Mouse (Mus musculus): Measurements from ENCODE around the gene Gm6583. TPM values are rescaled to one million over a fixed set of nuclear protein-coding genes. Genes with fewer than 3 reads are reported as not detected.

The Gm6583 gene
- total RNA-seq, 2 experiments from 2014 or later = not detected

DNA sequence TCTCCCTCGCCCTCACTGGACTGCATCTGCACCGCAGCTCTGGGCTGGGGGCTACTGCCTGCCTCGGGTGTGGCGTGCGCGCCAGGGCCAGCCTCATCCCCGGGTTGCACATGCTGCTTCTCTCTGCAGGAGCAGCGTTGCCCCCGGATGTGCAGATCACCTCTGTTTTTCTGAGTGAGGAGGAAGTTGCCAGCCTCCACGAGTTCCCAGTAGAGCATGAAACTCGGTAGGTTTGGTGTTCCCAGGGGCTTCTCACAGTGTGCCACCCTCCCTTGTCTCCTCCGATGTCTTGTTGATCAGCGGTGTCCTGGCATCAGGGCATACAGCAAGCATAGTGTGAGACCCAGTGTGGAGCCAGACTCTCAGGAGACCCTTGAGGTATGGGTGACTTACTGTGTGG lies 13.5 kb upstream of the Gm6583 start:
- ATAC-seq (replicated peaks; ENCODE audit: poor library complexity, severe bottlenecking) = no peak

DNA sequence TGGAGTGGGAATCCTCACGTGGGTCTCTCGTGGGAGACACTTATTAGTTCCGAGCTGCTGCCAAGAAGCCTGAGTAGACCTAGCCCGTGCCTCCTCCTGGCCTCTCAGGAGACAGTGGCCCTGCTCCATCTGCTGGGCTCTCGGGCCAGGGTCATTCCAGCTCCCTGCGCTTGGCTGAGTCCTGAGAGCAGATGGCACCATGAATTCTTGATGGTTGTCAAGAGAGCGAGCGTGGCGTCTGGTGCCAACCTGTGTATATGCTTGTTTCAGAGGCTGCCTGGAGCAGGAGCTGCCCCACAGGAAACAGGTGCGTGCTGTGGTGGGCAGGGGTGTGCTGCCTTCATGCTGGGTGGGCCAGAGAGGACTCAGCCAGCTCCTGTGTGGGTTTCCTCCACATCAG lies 12.8 kb upstream of the Gm6583 start:
- ATAC-seq (replicated peaks; ENCODE audit: poor library complexity, severe bottlenecking) = no peak

DNA sequence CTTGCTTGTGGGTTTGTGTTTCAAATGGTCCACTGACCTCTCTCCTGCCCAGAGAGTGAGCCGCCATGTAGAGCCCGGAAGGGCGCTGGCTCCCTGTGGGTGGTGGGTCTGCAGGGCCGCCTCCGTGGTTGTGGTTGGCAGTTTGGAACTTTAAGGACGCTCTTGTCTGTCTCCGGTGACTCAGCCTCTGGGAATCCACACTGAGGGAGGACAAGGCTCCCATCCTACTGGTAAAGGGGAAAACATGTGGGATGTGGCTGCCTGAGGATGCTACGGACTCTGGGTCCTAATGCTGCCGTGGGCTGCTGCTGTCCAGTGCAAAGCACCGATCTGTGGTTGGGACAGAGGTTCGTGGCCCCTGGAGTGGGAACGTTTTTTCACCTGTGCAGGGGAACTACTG lies 12.1 kb upstream of the Gm6583 start:
- ATAC-seq (replicated peaks; ENCODE audit: poor library complexity, severe bottlenecking) = no peak

DNA sequence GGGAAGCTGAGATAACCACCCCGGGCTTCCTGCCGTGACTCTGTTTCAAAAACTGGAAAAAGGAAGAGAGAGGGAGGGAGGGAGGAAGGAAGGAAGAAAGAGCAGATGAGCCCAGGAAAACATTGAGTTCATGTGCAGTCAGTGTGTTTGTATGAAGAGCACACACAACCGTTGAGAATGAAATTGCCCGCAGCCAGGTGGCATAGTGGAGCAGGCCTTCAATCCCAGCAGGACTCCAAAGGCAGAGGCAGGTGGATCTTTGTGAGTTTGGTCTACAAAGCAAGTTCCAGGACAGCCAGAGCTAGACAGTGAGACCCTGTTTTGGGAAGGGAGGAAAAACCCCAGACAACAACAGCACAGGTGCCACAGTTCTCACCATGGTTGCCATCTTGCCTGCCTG lies 11.5 kb upstream of the Gm6583 start:
- no peak for ATAC-seq (replicated peaks; ENCODE audit: poor library complexity, severe bottlenecking)

DNA sequence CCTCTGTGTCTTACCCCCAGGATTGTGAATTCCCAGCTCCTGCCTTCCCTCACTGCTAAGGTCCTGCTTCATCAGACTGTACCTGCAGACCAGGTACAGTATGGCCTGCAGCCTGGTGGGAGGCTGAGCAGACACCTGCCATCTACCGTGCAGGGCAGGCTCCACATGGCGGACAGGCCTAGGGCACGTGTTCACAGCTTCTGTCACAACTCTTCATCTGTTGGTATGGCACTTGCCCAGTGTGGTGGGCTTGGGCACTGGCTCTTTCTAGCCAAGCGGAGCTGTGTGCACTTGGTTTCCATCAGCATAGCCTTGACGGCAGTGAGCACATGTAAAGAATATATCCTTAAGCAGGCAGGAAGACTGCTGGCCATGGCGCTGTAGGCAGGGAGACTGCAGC lies 11.0 kb upstream of the Gm6583 start:
- no peak for ATAC-seq (replicated peaks; ENCODE audit: poor library complexity, severe bottlenecking)

DNA sequence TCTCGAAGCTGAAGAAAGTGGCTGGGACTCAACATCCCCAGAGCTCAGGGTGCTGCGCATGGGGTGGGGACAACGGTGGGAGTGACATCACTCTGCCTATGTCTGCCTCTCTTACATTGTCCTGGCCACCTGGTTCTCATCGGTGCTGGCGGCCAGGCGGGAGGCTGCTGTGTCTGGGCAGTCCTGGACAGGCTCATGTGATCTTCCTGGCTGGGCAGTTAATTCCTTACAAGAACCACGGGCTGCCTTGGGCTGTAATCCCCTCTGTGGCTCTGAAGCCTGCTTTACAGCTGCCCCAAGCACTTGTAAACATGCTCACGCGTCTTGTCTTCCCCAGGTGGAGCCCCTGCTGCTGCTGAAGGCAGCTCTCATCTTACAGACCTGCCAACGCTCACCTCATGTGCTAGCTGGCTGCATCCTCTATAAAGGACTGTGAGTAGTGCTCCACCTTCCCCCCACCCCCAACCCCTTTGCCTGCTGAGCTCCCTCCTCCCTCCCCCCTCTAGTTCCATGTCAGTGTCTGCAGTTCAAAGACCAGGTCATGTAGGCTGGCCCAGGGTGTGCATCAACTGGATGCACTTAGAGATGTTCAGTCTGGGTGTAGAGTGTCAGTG lies 8.5 kb upstream of the Gm6583 start:
- no peak for ATAC-seq (replicated peaks; ENCODE audit: poor library complexity, severe bottlenecking)

DNA sequence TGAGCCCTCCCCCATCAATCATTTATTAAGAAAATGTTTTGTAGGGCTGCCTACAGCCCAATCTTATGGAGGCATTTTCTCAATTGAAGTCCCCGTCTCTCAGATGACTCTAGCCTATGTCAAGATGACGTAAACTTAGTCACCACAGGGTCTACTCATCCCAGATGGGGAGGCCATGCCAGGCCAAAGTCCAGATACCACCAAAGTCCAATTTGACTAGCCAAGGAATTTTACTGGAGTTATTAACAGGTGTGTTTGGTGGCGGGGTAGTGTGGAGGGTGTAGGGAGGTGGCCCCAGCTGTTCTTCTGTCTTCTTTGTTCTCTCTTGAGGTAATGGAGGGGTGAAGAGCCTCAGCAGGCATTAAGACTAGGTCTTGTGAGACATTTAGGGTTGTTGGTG lies 4.2 kb upstream of the Gm6583 start:
- no peak for ATAC-seq (replicated peaks; ENCODE audit: poor library complexity, severe bottlenecking)

DNA sequence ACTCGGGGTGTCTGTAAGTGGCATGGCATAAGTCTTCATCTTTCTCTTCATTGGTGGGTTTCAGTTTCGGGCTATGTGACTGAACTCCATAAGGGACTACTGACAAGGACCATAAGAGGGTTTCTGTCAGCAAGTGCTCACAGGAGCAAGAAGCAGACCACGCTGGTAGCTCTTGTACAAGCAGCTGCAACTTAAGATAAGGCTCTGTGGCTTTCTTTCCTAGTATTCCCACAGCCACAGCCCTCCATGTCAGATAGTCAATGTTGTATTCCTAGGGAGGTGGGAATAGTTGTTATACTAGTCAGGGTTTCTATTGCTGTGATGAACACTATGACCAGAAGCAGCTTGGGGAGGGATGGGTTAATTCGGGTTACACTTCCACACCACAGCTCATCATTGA lies 3.7 kb upstream of the Gm6583 start:
- no peak for ATAC-seq (replicated peaks; ENCODE audit: poor library complexity, severe bottlenecking)

DNA sequence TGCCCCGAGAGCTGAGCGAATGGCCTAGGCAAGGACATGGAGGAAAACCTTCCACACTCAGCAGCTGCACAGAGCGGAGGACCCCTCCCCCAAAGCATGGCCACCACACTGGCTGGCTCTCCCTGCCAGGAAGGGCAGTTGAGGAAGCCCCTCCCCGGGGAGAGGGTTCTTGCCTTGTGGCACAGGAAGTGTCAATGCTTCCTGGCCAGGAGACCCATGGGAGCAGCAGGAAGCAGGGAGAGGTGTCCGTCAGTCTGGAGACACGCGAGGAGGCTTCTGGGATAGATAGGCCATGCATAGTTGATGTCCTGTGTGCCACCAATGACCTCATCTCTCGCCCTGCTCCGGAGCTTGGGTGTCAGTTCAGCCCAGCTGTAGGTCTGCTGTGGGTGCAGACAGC lies 489 bp upstream of the Gm6583 start:
- no peak for ATAC-seq (replicated peaks; ENCODE audit: poor library complexity, severe bottlenecking)

DNA sequence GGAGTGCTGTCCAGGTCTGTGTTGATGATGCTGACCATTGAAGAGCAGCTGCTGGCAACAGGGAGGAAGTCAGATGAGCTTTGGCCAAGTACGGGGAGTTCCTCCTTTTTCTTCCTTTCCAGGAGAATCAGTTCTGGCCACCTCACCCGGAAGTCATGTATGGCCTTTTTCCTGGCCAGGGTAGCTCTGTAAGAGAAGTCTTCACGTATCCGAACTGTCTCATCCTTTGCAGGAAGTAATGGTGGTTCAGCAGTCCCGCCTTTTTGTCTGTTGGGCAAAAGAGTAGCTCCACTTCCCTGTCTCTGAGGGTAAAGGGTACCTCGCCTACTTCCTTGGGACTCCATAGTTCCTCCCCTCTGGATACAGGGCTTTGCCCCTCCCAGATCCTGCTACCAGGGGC lies 340 bp downstream of the Gm6583 start:
- ATAC-seq (replicated peaks; ENCODE audit: poor library complexity, severe bottlenecking) = peak; percentile 58

DNA sequence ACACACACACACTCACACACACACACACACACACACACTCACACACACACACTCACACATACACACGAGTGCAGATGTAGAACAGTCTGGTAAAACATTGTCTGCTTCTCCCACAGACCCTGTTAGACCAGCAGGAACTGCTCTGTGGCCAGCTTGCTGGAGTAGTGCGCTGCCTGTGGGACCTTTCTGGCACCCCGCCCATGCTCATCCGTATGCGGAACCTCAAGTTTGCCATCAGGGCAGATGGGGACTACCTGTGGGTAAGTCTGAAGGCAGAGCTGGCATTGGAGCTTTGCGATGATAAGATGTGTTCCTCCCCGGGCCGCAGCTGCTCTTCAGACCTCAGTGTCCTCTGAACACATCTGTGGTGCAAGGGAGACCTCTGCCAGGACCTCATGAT lies 6.7 kb downstream of the Gm6583 start:
- ATAC-seq (replicated peaks; ENCODE audit: poor library complexity, severe bottlenecking) = no peak

DNA sequence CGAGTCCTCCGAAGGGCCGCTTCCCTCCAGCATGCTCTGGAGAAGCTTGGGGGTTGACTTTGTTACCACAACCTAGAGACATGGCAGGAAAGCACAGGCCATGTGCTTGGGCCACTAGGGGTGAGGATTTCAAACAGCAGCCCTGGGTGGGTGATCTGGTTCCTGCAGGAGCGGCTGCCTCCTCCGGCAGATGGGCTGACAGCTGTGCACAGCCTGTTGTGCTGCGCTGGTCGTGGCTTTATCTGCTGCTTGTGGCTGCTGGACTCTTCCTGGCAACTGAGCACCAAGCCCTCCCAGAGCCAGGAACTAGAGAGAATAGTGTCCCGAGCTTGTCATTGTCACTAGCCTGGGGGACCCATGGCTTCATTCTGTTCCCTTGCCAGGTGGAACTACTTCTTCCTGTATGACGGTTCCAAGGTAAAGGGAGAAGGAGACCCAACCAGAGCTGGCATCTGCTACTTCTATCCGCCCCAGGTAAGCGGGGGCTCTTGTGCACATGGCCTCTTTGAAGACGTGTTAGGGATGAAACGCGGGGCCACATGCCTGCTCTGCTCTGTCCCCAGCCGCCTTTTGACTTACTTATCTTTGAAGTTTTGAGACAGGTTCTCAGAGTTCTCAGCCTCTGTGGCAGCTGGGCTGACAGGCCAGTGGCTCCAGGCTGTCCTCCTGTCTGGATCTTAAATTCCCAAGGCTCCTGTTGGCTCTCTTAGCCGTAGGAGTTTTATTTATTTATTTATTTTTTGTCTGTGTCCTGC lies 9.4 kb downstream of the Gm6583 start:
- no peak for ATAC-seq (replicated peaks; ENCODE audit: poor library complexity, severe bottlenecking)

DNA sequence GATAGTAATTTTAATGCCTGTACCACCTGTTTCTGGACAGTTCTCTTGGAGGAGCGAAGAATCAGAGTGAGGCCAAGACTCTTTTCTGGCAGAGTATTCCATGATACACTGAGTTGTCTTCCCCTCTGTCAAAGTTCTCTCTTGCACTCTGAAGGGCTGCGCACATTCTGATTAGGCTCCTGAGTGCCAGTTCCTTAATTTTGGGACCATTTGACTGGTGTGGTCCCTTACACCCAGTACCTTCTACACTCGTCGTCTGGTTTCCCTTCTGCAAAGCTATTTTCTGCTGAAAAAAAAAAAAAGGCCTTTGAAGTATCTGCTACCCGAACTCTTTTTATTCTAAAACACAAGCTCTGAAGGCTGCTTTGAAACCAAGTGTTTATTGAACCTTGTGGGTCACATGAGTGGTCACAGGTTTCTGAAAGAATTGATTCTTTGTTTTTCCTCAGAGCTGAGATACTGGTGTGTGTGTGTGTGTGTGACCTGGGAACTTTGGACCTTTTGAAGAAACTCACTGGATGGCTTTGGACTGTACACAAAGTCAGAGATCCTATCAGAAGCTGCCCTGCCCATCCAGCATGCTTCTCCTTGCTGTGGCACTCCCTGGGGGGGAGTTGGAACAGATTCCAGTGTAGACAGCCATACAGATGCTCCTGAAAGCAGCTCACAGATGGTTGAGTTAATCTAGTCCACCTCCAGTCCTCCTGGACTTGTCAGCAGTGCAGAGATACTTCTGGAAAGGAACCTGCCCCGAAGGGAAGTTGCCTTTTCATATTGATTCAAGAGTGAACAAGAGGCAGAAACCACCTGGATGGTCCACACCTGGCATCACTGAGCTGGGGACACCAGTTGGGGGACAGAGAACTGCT lies 11.5 kb downstream of the Gm6583 start:
- ATAC-seq (replicated peaks; ENCODE audit: poor library complexity, severe bottlenecking) = peak; percentile 52

DNA sequence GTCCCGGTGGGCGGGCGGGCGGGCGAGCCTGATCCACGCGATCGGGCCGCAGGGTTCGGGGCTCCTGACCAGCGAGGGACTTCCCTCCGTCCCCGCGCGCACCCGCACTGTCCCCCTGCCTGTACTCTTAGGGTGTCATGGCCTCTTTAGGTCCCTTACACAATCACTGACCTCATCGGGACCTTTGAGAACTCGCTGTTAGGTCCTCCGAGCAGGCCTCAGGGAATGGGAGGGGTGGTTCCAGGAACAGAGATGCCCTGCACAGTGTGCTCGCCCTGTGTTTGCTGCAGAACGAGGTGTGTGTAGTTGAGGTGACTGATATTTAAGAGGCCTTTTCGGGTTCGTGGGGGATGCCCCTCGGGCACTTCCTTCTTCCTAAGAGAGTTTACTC lies 12.6 kb downstream of the Gm6583 start:
- peak; percentile 58 for ATAC-seq (replicated peaks; ENCODE audit: poor library complexity, severe bottlenecking)

DNA sequence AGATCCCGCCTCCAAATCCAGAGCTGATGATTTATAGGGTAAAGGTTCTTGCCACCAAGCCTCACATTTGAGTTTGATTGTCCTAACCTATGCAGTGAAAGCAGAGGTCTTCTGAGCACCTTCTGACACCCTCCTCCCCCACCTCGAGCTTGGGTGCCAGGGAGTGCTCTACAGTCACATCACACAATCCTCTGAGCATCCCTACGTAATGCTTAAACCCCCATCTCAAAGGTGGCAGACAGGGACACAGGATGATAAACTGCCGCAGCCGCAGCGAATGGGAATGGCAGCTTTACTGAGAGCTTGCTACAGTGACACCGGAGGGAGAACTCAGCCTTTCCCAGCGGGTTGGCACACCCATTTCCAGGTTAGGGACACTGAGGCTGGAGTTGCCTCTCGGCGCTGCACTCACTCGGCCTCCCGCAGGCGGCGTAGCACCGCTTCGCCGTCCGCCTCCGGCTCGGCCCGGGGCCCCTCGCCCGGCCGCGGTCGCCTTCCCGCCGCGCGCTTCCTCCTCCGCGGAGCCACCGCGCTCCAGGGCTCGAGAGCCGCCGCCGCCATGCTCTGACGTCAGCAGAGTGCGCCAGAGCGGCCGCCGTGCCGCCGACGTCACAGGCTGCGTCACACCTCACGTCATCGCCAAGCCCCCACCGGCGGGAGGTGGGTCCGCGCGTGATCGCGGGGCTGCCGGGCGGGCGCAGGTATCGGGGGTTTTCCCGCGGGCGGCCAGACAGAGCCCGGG lies 13.2 kb downstream of the Gm6583 start, which contains the start of the genes Srrd and Hps4:
TSS of gene Srrd (minus strand) at position 578 of the 742 bp plus-strand sequence.
TSS of gene Hps4 (plus strand) at position 621 of the 742 bp plus-strand sequence.
- ATAC-seq (replicated peaks; ENCODE audit: poor library complexity, severe bottlenecking) = peak; percentile 79

DNA sequence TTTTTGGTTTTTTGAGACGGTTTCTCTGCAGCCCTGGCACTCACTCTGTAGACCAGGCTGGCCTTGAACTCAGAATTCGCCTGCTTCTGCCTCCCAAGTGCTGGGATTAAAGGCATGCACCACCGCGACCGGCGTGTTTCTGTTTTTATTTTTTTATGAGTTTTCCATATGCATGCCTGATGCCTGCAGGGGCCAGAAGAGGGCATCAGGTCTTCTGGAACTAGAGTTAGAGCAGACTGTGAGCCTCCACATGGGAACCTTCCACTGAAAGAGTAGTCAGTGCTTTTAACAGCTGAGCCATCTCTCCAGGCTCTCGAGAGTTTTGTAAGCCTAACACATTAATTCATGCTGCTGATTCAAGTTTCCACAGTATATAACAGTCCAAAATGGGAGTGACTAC lies 16.6 kb downstream of the Gm6583 start:
- ATAC-seq (replicated peaks; ENCODE audit: poor library complexity, severe bottlenecking) = no peak

DNA sequence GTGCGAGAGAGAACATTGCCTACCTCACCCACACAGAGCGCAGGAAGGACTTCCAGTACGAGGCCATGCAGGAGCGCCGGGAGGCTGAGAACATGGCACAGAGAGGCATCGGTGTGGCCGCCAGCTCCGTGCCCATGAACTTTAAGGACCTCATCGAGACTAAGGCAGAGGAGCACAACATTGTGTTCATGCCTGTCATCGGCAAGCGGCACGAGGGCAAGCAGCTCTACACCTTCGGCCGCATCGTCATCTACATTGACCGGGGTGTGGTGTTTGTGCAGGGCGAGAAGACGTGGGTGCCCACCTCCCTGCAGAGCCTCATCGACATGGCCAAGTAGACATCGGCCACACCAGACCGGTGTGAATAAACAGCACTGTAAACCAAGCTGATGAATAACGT lies 18.8 kb downstream of the Gm6583 start:
- no peak for ATAC-seq (replicated peaks; ENCODE audit: poor library complexity, severe bottlenecking)

DNA sequence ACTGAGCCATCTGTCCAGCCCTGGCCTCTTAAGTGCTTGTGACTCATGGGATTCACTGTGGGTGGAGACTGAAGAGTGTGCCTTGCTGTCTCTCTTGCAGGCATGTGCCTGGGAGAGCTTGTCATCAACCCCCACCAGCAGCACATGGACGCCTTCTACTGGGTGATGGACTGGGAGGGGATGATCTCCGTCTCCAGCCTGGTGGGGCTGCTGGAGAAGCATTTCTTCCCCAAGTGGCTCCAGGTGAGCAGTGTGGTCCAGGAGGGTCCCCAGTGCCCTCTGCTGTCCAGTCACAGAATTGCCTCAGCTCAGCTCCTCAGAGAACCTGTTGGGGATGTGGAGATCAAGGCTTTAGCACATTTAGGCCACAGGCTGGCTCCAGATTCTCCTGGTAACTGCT lies 20.4 kb downstream of the Gm6583 start:
- peak; percentile 74 for ATAC-seq (replicated peaks; ENCODE audit: poor library complexity, severe bottlenecking)

DNA sequence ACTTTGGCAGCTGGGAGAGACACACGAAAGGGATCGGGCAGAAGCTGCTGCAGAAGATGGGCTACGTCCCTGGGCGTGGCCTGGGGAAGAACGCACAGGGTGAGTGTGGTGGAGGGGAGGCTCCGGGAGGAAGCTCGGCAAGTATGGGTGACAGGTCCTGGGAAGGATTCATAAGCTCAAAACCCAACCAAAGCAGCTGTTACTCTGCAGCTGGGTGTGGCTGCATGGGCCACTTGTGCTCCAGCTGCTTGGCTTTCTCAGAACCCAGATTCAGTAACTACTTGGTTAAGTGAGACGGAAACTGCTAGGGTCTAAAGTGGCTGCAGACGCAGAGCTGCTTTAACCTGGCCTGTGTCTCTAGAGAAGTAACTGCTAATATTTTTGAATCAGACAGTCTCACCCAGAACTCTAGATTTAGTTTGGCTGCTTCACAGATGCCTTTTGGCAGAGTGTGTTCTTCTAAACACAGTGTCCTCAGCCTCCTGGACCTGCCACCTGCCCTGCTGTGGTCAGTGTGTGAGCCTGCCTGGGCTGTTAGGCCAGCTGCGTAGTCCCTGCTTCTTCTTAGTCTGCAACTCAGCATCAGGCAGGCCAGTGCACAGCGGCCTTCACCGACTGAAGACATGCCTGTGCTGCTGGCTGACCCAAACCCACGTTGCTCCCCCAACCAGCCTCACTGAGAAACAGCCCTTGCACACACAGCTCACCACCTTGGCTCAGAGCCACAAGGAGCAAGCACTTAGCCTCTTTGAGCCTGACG lies 25.8 kb downstream of the Gm6583 start:
- ATAC-seq (replicated peaks; ENCODE audit: poor library complexity, severe bottlenecking) = no peak

DNA sequence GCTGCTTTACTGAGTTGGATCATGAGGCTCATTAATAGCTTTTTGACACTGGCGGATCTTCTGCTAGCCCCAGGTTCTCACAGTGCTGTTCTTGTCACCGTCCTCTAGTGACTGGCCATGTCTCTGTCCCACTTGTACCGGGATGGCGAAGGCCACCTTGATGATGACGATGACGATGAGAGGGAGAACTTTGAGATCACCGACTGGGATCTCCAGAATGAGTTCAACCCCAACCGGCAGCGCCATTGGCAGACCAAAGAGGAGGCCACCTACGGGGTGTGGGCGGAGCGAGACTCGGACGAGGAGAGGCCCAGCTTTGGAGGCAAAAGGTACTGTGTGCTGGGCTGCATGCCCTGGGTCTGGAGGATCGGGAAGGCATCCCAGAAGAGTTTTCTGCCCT lies 28.0 kb downstream of the Gm6583 start:
- ATAC-seq (replicated peaks; ENCODE audit: poor library complexity, severe bottlenecking) = no peak
